Mouse (Mus musculus) intestine, postnatal 0 days (tissue): ENCODE data around the gene Hps5. TPM values are rescaled to one million over a fixed set of nuclear protein-coding genes. Genes with fewer than 3 reads are reported as not detected.
"Not testable (repeated sequence)": the region's sequence is repeated elsewhere in the genome, so short reads cannot be mapped to it uniquely, and the experiment has no call there.

ENCODE experiments used
- ATAC-seq: fragments of 200-750 bp; cut with Nextera tagmentation; 2 replicates; pipeline ENCODE4 v1.8.0; 2017; ENCODE audit warnings: mild to moderate bottlenecking, moderate TSS enrichment, moderate library complexity
- H3K27ac ChIP-seq: fragments of 300-500 bp; sonication (generic); 2 replicates; pipeline ENCODE4 v1.5.1; 2014; ENCODE audit warnings: mild to moderate bottlenecking, low read depth, low read length, moderate library complexity
- H3K27me3 ChIP-seq: fragments of 300-500 bp; sonication (generic); replicated peaks from 2 replicates; pipeline ENCODE4 v1.6.1; 2014; ENCODE audit warnings: low read length, mixed read lengths; ENCODE audit not compliant: control insufficient read depth, insufficient read depth
- H3K36me3 ChIP-seq: fragments of 300-500 bp; sonication (generic); 2 replicates; pipeline ENCODE4 v1.6.1; 2014; ENCODE audit warnings: mild to moderate bottlenecking, moderate library complexity; ENCODE audit not compliant: control insufficient read depth, insufficient read depth
- H3K4me1 ChIP-seq: fragments of 300-500 bp; sonication (generic); replicated peaks from 2 replicates; pipeline ENCODE4 v1.6.1; 2014; ENCODE audit warnings: antibody characterized with exemption, low read length, mixed read lengths; ENCODE audit not compliant: control insufficient read depth, insufficient read depth
- H3K4me2 ChIP-seq: fragments of 300-500 bp; sonication (generic); replicated peaks from 2 replicates; pipeline ENCODE4 v1.6.1; 2014; ENCODE audit warnings: low read depth, mild to moderate bottlenecking, moderate library complexity
- H3K4me3 ChIP-seq: fragments of 300-500 bp; sonication (generic); 2 replicates; pipeline ENCODE4 v1.5.1; 2014; ENCODE audit warnings: low read depth, low read length
- H3K9ac ChIP-seq: fragments of 300-500 bp; sonication (generic); 2 replicates; pipeline ENCODE4 v1.6.1; 2014; ENCODE audit warnings: mild to moderate bottlenecking, low read depth, low read length
- H3K9me3 ChIP-seq: fragments of 300-500 bp; sonication (generic); 2 replicates; pipeline ENCODE4 v1.6.1; 2016; ENCODE audit warnings: mixed run types; ENCODE audit not compliant: control insufficient read depth
- CTCF ChIP-seq: sonication (generic); IDR thresholded peaks from 2 replicates; pipeline ENCODE4 v1.5.1; 2016; ENCODE audit warnings: low read depth, mild to moderate bottlenecking, control low read depth, antibody characterized with exemption, moderate library complexity
- WGBS: fragments of 180-500 bp; shearing (Covaris S2); extraction: QIAGEN DNeasy Blood & Tissue Kit; methylation state at CpG from one replicate; pipeline ENCODE4 v1.1.7; 2014; 5-methylcytosine and 5-hydroxymethylcytosine counted together
- polyA plus RNA-seq: library from polyadenylated mRNA; unstranded; fragments of >200 nt; fragmentation: Nextera tagmentation; extraction: Ambion mirVana; gene quantifications from 2 replicates; pipeline ENCODE4 v1.2.1, GENCODE M21; 2015

Gene Hps5
- polyA plus RNA-seq, 1 experiment from 2014 or later: 13.9 TPM

DNA sequence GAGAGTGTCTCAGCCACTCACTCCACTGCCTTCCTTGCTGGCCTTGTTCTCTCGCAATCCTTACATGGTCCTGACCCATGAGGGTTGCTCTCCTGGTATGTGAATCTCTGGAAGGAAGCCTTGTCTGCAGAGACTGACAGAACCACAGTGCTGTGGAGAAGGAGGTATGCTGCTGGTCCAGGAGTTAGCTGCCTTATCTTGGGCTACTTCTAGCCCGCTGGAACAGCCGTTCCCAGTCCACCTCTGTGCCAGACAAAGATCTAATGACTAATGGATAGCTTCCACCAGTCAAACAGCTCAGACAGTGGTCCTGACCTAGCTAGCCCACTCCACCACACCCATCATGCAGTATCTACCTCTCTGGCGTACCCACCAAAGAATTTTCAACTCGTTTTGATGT, 40.5 kb upstream of the Hps5 start:
- Histone ChIP-seq H3K4me3 (no peak overlapping the region), H3K9me3 (no peaks in the 10 kb centered on the region), H3K9ac (no peak overlapping the region), H3K4me2 (no peak overlapping the region), H3K4me1 (peaks cover 12% of the 10 kb centered on the region), H3K27ac (no peak overlapping the region), H3K36me3 (no peaks in the 10 kb centered on the region), H3K27me3 (no peaks in the 10 kb centered on the region)
- TF ChIP-seq CTCF: no peak
- whole genome bisulfite sequencing: 76% methylated on average over 5 of the region's 5 CpGs
- ATAC-seq: no peak

DNA sequence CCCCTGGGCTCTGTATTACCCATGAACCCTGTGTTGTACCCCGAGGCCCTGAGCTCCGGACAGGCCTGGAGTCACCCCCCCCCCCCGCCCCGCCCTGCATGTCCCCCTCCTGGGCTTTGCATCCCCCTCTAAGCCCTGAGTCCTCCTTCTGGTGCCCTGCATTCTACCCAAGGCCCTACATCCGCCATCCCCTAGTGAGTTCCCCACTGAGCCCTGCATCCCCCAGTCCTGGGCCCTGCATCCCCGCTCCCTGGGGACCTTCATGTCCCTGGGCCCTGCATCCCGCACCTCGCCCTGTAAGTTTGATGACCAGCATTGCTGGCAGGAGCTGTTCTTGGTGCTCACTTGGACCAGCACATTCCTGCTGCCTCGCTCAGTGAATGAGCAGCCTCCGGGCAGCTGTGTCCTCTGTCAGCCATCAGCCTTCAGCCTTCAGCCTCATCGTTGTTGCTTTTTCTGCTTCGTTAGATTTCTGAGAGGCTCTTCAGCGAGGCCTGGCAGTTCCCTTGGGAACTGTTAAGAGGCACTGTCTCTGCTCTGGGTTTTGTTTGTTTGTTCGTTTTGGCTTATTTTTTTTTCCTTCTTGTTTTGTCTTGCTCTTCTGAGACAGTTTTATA, 39.2 kb upstream of the Hps5 start:
- H3K9ac ChIP-seq: no peak overlapping the region
- no peak for ATAC-seq
- no peaks in the 10 kb centered on the region for H3K9me3 ChIP-seq
- no peaks in the 10 kb centered on the region for H3K27me3 ChIP-seq
- 63% methylated on average over 14 of the region's 14 CpGs for WGBS
- H3K27ac ChIP-seq: peak overlapping the region; percentile 46
- H3K4me3 ChIP-seq: no peak overlapping the region
- no peak for TF ChIP-seq CTCF
- no peaks in the 10 kb centered on the region for H3K36me3 ChIP-seq
- H3K4me2 ChIP-seq: no peak overlapping the region
- H3K4me1 ChIP-seq: peaks cover 14% of the 10 kb centered on the region; the same call in 1 of the 2 replicates

DNA sequence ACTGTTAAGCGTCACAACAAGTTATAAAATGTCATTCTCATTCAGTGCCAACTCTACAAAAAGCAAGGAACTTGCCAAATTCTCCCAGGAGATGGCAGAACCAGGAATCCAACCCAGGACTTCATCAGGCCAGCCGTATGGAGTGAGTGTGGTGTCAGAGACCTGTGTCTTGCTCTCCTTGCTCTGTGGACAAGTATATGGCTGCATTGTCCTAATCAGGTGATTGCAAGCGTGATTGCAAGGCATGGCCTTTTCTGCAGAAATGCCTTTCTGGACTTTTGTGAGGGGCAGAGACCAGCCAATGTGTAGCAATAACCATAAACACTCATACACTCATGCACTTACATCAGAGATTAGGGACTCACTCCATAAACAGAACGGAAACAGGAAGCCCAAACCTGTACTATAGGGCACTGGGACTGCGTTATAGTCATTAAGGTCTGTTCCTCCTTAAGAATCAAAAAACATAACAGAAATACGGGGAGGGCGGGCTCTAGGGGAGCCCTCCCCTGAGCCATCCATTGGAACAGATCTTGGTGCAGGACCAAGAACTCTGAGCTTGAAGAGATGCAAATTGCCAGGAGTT, 37.9 kb upstream of the Hps5 start:
- 47% methylated on average over 7 of the region's 7 CpGs for WGBS
- H3K36me3 ChIP-seq: no peaks in the 10 kb centered on the region
- ATAC-seq: peak; percentile 71
- no peak overlapping the region for H3K9ac ChIP-seq
- H3K9me3 ChIP-seq: no peaks in the 10 kb centered on the region
- TF ChIP-seq CTCF: 0 out of 2 replicates have a peak, but pooled peaks have one; percentile 4
- H3K4me2 ChIP-seq: no peak overlapping the region
- no peaks in the 10 kb centered on the region for H3K27me3 ChIP-seq
- H3K4me1 ChIP-seq: peaks cover 5% of the 10 kb centered on the region; the same call in 1 of the 2 replicates
- H3K4me3 ChIP-seq: no peak overlapping the region
- H3K27ac ChIP-seq: peak overlapping the region; percentile 89

DNA sequence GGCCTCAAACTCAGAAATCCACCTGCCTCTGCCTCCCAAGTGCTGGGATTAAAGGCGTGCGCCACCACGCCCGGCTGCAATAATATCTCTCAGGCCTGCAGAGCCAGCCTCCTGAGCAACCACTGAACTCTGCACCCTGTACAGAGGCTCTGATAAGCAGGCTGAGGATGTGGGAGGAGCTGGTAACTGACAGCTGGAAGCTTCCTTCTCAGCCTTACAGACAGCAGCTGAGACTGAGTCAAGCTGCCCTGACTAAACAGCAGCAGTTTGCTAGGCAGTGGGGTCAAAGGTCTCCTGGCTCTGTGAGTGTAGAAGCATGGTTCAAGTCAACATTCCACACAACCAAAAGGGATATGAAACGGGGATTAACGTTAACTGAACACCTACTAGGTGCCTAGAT, 37.4 kb upstream of the Hps5 start:
- Histone ChIP-seq H3K4me3 (no peak overlapping the region), H3K4me2 (no peak overlapping the region), H3K36me3 (no peaks in the 10 kb centered on the region), H3K9me3 (no peaks in the 10 kb centered on the region), H3K27me3 (no peaks in the 10 kb centered on the region), H3K27ac (peak overlapping the region; percentile 89), H3K9ac (no peak overlapping the region), H3K4me1 (peaks cover 5% of the 10 kb centered on the region; the same call in 1 of the 2 replicates)
- 14% methylated on average over 6 of the region's 6 CpGs for WGBS
- no peak for TF ChIP-seq CTCF
- ATAC-seq: peak; percentile 96

DNA sequence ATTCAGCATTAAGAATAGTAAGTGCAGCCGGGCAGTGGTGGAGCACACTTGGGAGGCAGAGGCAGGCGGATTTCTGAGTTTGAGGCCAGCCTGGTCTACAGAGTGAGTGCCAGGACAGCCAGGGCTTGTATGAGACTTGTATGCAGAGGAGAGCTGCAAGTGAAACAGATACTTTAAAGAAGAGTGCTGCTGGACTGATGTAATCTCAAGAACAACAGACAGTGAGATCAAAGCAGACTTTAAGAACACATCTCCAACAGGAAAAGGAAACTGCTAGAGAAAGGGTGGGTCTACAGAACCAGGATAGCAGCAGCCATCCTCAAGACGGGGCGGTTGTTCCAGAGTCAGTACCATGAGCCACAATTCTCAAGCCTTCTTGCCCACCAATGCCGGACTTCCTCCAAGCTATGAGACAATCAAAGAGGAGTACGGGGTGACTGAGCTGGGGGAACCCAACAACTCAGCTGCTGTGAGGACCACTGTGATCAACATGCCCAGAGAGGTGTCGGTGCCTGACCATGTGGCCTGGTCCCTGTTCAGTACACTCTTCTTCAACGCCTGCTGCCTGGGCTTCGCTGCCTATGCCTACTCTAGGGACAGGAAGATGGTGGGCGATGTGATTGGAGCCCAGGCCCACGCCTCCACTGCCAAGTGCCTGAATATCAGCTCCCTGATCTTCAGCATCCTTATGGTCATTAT, 36.4 kb upstream of the Hps5 start:
- H3K4me1 ChIP-seq: peaks cover 11% of the 10 kb centered on the region; the same call in 1 of the 2 replicates
- 94% methylated on average over 11 of the region's 11 CpGs for WGBS
- H3K4me2 ChIP-seq, H3K36me3 ChIP-seq, H3K27me3 ChIP-seq, H3K9me3 ChIP-seq, H3K4me3 ChIP-seq, ATAC-seq, H3K9ac ChIP-seq: not testable (repeated sequence)
- H3K27ac ChIP-seq: peak overlapping the region; percentile 28; the same call in 1 of the 2 replicates

DNA sequence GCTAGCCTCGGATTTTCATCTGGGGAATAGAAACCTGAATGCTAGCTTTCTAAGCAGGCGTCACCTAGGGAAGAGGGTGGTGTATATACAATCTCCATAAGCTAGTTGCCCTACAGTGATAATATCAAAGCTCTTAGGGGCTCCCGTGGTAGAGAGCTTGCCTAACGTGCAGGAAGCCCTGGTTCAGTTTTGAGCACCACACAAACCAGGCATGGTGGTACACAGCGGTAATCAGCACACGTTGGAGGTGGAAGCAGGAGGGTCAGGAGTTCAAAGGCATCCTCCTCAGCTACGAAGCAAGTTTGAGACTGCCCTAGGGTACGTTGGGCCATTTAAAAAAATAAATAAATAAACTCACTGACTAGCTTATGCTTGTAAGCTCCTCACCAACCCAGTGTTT, 35.8 kb upstream of the Hps5 start:
- no peaks in the 10 kb centered on the region for H3K36me3 ChIP-seq
- no peak overlapping the region for H3K4me2 ChIP-seq
- no peak for TF ChIP-seq CTCF
- H3K4me3 ChIP-seq: no peak overlapping the region
- H3K9me3 ChIP-seq: no peaks in the 10 kb centered on the region
- no peak overlapping the region for H3K9ac ChIP-seq
- 76% methylated on average over 8 of the region's 8 CpGs for WGBS
- H3K27me3 ChIP-seq: no peaks in the 10 kb centered on the region
- ATAC-seq: no peak
- peaks cover 14% of the 10 kb centered on the region; the same call in 1 of the 2 replicates for H3K4me1 ChIP-seq
- peak overlapping the region; percentile 82; the same call in 1 of the 2 replicates for H3K27ac ChIP-seq
